Mouse (Mus musculus): Measurements from ENCODE around the gene Hsd17b7. TPM values are rescaled to one million over a fixed set of nuclear protein-coding genes. Genes with fewer than 3 reads are reported as not detected.
A peak's percentile ranks its signal among the peaks of the same experiment; 100 is the strongest.

The Hsd17b7 gene
- polyA plus RNA-seq, 1 experiment: 8.5 TPM

- WGBS: 78% methylated on average over 6 of the region's 6 CpGs
- DNase-seq (ENCODE audit: low read depth, low spot score): no peak
Measured at GRCm38 (mm10) chr1:169947654-169948053, 21.4 kb downstream of the Hsd17b7 start.

- DNase-seq (ENCODE audit: low read depth, low spot score): no peak
- 85% methylated on average over 3 of the region's 3 CpGs for WGBS
Measured at GRCm38 (mm10) chr1:169946004-169946403, 23.0 kb downstream of the Hsd17b7 start.

DNA sequence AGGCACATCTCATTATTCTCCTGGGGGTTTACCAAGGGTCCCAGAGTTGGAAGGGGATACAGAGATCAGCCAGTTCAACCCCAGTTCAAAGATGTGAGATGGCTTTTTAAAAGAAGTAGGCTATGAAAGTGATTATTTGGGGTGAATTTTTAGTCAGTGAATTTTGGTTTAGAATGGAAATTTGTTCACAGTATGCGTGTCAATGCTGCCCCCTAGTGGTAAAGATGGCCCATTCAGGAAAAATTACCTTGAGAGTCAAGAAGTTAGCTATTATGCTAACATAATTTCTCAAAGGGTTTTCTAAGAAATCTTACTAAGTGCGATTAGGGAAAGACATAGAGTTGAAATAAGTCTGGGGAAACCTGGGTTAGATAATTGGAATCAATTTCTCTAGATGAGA is 29.7 kb downstream of the Hsd17b7 start:
- DNase-seq (ENCODE audit: low read depth, low spot score): no peak
- 5% methylated on average over 2 of the region's 2 CpGs for WGBS

DNA sequence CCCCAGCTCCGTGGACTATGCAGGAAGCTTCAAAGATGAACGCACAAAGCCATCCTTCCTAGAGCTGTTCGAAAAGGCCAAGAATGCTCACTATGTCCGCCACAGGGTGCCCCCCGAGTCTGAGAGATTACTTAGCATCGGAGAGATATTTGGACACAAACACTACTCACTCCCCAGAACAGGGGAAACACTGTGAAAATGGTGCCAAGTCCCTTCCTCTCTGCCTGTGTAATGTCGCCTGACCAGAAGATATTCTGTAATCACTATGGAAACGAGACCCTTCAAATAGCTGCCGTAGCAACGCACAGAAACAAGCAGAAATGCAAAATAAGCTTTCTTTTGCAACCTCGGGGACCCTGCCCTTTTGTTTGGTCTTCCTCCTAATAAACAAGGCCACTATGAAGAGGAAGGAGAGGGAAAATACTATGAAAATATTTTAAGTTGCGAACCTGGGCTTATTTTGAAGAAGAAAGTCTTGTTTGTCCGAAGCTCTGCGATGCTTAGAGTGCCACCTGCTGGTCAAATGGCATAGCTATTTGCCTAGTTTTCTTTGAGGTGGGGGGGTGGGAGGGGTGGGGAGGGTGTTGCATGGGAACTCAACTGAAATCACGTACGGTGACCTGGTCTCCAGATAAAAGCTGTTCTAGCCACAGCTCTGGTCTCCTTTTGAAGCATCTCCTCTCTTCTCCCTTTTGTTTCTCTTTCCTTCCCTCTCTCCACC is 34.9 kb downstream of the Hsd17b7 start:
- DNase-seq (ENCODE audit: low read depth, low spot score): no peak
- 38% methylated on average over 16 of the region's 16 CpGs for WGBS

- DNase-seq (ENCODE audit: low read depth, low spot score): no peak
- 61% methylated on average over 7 of the region's 7 CpGs for WGBS
Measured at GRCm38 (mm10) chr1:169932122-169932746, 36.8 kb downstream of the Hsd17b7 start.

- 65% methylated on average over 7 of the region's 7 CpGs for WGBS
- DNase-seq (ENCODE audit: low read depth, low spot score): no peak
Measured at GRCm38 (mm10) chr1:169931698-169932097, 37.3 kb downstream of the Hsd17b7 start.

DNA sequence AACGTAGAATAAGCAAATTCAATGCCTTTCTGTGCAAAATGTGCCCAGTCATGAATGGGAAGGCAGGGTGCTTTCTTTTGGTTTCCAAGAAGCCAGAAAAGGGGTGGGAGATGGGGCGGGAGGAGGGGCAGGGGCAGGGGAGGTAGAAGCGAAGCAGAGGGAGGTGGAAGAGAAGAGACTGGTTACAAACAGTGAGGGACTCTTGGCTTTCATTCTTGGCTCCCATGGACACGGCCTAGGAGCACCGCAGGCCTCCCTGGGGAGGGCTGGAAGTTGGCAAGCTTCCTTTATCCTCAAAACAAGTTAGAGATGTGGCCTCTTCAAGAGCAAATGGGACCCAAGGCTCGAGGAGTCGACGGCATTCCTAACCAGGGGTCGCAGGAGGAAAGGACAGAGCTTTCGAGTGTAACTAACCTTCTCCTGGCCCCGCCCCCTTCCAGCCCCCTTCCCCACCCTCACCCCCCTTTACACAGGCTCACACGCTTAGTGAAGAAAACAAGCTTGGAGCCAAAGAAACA is 40.5 kb downstream of the Hsd17b7 start, which contains the start of gene Ccdc190:
TSS of gene Ccdc190 (plus strand) at position 195 of the 518 bp plus-strand sequence.
- WGBS: 31% methylated on average over 12 of the region's 12 CpGs

DNA sequence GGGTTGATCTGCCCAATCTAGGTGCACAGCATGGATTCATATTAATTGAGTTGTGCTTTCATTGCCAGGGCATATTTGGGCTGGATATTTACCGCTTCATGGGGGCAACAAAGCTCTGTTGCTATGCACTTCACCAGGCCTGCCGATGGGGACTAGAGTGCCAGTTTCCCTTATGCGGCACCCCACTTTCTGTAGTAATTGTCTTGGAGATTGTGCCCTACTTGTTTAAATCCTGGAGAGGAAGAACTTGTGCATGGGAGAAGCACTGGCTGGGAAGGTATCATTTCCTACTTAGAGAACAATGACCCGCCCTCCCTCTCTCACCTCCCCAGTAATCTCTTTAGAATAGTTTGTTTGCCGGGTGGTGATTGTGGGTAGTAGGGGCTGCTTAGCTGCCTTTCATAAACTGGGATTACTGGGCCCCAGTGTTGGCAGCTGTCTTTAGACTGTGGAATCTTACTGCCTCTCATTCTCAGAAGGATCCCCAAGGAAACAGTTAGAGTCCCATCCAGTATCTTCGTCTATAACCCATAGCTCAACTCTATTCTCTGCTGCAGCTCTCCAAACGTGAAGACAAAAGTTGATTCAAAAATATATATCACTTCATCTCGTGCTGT is 41.2 kb downstream of the Hsd17b7 start:
- 53% methylated on average over 8 of the region's 8 CpGs for WGBS
- no peak for DNase-seq (ENCODE audit: low read depth, low spot score)

More for the DNA sequence above, 40.5 kb downstream of the Hsd17b7 start, which contains the start of gene Ccdc190:
- DNase-seq (ENCODE audit: low read depth, low spot score): no peak

GRCm38 (mm10) chr1:169924567-169924966 is 44.5 kb downstream of the Hsd17b7 start:
- DNase-seq (ENCODE audit: low read depth, low spot score): no peak
- whole genome bisulfite sequencing: 42% methylated on average over 2 of the region's 2 CpGs

GRCm38 (mm10) chr1:169921710-169922211 is 47.3 kb downstream of the Hsd17b7 start:
- DNase-seq (ENCODE audit: low read depth, low spot score): no peak
- WGBS: 15% methylated on average over 8 of the region's 8 CpGs

GRCm38 (mm10) chr1:169919211-169919610 is 49.8 kb downstream of the Hsd17b7 start:
- 3% methylated on average over 11 of the region's 11 CpGs for WGBS

DNA sequence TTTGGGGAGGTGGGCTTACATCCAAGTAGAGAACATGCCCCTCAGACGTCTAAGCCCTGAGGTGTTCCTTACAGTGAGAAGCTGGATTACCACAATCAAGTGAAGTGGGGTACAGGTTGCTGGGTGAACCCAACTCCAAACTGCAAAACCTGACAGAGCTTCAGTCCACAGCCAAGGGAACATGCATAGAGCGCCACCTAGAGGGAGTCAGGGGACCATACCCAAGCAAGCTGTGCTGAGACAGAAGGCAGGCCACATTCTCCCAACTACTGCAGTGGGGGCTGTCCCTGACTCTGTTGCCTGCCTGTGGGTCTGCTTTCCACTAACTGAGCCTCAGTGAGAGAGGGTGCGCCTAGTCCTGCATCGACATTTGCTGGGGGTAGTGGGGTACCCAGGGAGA is 51.0 kb downstream of the Hsd17b7 start:
- DNase-seq (ENCODE audit: low read depth, low spot score): peak; percentile 31
- 18% methylated on average over 4 of the region's 4 CpGs for WGBS

More at GRCm38 (mm10) chr1:169919211-169919610, 49.8 kb downstream of the Hsd17b7 start:
- peak; percentile 57 for DNase-seq (ENCODE audit: low read depth, low spot score)

GRCm38 (mm10) chr1:169917115-169917796 is 51.8 kb downstream of the Hsd17b7 start:
- DNase-seq (ENCODE audit: low read depth, low spot score): no peak
- WGBS: 19% methylated on average over 9 of the region's 9 CpGs

- WGBS: 19% methylated on average over 7 of the region's 7 CpGs
- no peak for DNase-seq (ENCODE audit: low read depth, low spot score)
Measured at GRCm38 (mm10) chr1:169916659-169917058, 52.4 kb downstream of the Hsd17b7 start.

GRCm38 (mm10) chr1:169911526-169911925 is 57.5 kb downstream of the Hsd17b7 start:
- WGBS: 70% methylated on average over 6 of the region's 6 CpGs
- no peak for DNase-seq (ENCODE audit: low read depth, low spot score)

DNA sequence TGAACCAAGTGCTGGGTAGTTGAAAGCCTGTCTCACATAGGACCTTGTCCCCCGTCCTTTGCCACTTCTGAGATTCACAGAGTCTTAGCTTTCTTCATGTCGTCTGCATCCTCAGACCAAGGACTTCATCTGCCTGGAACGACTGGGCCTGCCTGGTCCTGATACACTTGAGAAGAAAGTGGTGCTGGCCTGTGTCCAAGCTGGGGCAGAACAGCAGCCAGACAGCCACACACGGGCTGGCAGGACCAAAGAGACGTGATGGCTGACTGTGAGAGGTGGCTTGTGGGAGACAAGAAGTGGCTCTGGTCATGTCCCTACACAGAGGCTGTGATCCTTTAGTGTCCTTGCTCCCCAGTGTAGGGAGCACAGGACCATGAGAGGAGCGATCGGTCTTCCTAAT is 58.3 kb downstream of the Hsd17b7 start:
- 77% methylated on average over 7 of the region's 7 CpGs for WGBS
- DNase-seq (ENCODE audit: low read depth, low spot score): no peak

- DNase-seq (ENCODE audit: low read depth, low spot score): no peak
- 80% methylated on average over 6 of the region's 6 CpGs for WGBS
Measured at GRCm38 (mm10) chr1:169909659-169910058, 59.4 kb downstream of the Hsd17b7 start.

GRCm38 (mm10) chr1:169909163-169909562 is 59.9 kb downstream of the Hsd17b7 start:
- 52% methylated on average over 5 of the region's 5 CpGs for WGBS

DNA sequence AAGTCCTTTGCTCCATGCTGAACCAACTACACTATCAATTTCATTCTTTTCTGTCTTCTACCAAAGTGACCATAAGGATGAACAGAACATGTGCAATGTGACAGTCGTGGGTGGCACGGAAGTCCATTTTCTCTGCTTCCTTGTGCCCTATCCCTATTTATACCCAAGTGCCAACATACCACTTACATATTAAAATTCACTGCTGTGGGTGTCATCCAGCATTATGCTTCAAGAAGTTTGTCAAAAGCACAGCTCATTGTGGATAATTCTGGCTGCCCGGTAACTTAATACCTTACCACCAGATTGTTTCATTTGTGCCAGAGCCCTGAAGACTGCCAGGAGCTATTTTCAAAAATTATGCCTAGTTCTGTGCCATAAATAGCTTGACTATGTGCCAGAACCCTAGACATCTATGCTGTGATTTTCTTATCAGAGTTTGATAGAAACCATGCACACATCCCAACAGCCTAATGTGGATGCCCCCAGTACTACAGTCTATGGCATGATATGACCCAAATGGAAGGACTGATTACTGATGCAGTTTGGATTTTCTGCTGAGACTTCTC is 68.2 kb downstream of the Hsd17b7 start:
- 92% methylated on average over 3 of the region's 3 CpGs for WGBS

More at GRCm38 (mm10) chr1:169909163-169909562, 59.9 kb downstream of the Hsd17b7 start:
- DNase-seq (ENCODE audit: low read depth, low spot score): no peak

More for the DNA sequence above, 68.2 kb downstream of the Hsd17b7 start:
- no peak for DNase-seq (ENCODE audit: low read depth, low spot score)

Measured in large intestine, adult 2 months (tissue).